Mouse (Mus musculus) left cerebral cortex, postnatal 4 days (tissue): ENCODE data around the gene D930020B18Rik. TPM values are rescaled to one million over a fixed set of nuclear protein-coding genes. Genes with fewer than 3 reads are reported as not detected.

Experiments used
- DNase-seq: peaks from one replicate; pipeline ENCODE4 v3.0.0-alpha.2; 2022
- intact Hi-C: fragments of 180-260 bp; cut with DNase I; formaldehyde crosslinking; loops from one replicate; pipeline ENCODE4 v1.15.1; 2025
- total RNA-seq, 2 experiments: library from RNA; stranded (reverse); gene quantifications; 2 replicates each; pipeline ENCODE4 v1.2.3; 2021

Gene D930020B18Rik
- total RNA-seq, 2 experiments from 2014 or later = 0.32 to 0.93 TPM

DNA sequence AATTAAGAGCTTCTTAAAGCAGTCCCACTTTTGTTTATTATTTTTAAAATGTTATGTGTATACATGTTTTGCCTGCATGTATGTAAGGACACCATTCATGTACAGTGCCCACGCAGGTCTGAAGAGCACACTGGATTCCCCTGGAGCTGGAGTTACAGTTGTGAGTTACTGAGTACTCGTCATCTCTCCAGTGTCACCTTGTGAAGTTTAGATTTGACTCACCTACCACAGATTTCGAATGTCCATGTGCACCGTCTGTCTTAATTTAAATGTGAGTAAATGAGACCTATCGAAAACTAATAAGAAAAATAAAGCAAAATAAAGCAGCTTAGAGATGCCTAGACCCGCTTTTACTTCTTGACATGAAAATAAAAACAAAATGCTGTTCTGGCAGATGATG is 5.1 kb upstream of the D930020B18Rik start:
- no peak for DNase-seq
- intact Hi-C loops = no loop called here

DNA sequence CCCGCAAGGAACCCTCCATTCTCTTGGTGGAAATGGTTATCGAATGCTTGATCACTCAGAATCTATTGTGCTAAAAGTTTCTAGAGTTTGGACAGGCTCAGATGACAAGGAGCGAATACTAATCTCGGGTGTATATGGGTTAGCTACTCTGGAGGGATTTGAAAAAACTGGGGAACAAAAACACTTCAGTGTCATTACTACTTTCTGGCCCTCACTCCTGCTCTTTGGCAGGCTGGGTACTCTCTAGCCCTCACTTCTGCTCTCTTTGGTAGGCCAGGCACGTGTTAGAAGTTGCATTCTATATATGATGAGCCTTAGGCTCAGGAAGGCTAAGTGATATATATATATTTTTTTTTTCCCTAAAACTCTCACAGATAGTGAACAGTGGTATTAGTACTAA is 1.8 kb upstream of the D930020B18Rik start:
- no peak for DNase-seq
- intact Hi-C loops = no loop called here

DNA sequence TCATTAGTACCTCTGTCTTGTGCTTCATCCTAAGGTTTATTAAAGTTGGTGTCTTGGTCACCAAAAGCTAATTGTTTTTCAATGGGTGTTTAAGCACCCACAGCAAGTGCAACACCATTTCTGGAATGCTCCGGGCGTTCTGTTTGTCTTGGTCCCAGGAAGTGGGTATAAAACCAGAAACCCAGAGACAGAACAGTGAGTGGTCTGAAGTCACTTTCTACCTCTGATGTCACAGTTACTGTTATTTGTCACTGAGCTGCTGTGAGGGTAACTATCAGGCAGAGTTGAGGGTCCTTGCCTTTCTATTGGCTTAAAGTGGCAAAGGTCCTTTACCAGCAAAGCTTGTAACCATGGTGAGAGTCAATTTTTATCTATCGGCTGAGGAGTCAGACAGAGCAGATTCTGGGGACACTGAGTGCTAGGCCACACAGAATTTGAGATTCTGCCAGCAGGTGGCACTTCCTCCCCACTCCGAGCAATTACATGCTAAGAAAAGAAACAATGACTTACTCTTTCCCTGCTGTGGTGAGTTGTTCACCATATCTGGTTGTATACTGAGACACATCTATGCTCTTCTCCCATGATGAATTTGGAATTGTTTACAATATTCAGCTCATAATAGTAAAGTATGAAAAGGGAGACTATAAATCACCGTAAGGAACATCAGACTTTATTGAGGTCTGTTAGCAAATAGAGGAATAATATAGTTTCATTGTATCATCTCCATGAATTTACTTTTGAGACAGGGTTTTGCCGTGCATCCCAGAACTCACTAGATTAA is 1.0 kb upstream of the D930020B18Rik start:
- DNase-seq = no peak
- intact Hi-C loops = loop anchor here (2.0 kb wide), 1 partner anchor 414 kb away; no protein-coding TSS in a partner anchor

DNA sequence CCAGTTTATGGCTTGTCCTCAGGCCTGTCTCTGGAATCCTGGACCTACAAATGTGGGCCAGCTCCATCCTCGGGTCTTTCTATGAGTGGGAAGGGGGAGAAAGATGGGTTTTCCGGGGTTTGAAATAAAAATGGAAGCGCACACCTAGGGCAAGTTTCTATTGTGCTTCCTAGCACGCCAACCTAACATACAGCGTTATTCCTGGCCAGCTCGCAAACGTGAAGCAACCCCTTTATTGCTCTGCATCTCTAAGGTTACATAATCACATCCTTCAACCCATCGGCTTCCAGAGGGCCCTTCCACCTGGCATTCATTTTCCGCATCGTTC is 480 bp upstream of the D930020B18Rik start:
- intact Hi-C loops = loop anchor here (2.0 kb wide), 1 partner anchor 414 kb away; no protein-coding TSS in a partner anchor
- DNase-seq = no peak

DNA sequence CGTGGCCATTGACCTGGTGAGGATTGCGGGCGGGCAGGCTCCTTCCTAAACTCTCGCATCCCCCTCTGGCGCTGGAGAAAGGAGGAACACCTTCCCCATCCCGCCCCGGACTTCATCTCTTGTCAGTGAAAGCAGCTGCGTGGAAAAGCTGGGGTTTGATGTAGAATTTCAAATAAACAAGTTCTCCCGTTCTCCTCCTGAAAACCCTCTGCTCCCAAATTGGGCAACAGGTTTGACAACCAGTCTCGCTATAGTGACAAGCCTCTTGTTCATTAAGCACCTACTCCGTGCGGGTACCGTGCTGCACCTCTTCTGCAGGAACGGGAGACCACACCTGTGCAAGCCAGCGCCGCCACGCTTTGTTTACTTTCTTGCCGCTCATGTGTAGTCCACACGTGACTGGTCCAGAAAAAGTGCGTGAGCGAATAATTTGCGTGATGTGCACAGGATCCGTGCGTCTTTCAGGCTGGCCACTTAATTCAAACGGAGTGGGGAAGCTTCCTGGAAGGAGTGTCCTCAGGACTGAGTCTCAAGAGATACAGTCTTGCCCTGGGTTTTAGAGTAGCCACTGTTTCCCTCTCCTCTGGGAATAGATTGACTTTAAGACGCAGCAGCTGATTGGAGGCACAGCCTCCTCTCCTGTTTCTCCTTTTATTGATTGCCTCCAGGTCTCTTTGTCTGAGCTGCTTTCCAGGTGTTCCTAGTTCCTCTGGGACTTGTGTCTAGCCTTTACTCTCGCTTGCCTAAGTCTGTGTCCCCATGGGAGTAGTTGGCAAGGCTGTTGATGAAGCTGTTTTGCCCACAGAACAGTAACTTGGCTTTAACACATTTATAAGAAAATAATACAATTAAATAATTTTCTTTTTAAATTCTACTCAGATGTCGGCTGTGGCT is 913 bp downstream of the D930020B18Rik start:
- intact Hi-C loops = no loop called here
- DNase-seq = no peak

DNA sequence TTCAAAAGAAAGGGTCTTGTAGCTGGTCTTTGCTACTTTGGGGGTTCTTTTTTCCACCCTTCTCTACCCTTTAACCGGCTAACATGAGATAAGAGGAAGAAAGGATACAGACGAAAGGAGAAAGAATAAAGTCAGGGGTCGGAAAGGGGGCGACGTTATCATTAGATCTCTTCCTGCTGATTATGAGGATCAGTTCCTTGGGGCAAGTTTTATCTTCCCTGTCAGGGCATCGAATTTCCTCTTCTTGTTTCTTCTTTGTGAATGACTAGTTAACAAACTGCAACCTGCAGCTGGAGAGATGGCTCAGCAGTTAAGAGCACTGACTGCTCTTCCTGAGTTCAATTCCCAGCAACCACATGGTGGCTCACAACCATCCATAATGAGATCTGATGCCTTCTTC is 4.9 kb downstream of the D930020B18Rik start:
- intact Hi-C loops = no loop called here
- no peak for DNase-seq

DNA sequence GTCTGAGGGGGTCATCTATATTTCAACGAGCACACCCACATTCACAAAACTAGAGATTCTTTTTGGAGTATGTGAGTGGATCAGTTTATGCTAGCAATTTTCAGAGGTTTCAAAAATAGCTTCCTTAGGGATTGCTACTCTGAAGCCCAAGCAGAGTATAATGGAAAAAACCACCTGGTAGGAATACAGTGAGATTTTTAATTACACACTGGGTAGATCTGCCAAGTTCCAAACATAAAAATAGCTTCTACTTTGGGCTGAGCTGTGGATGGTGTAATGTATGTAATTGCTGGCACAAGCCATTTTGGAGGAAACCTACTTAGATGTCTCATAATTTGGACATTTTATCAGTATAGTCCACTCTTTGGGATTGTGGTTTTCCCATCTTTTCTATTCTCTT is 11.7 kb downstream of the D930020B18Rik start:
- DNase-seq = no peak
- intact Hi-C loops = no loop called here

DNA sequence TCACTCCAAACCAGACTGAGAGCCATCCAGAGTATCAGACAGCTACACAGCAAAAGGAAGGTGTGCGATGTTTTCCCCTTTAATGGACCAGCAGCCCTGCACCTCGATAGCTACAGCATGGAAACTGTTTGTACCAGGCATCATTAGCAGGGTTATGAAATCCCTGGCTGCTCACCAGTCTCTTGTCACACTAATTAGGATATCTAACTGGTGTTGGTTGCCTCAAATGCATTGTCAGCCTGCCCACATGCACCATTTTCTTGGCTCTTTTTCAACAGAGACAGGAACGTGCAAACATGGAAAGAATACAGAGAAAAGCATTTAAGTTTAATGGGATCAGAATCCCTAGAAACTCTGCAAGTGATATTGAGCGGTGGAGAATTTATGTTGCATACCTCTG is 14.5 kb downstream of the D930020B18Rik start:
- no peak for DNase-seq
- intact Hi-C loops = no loop called here

DNA sequence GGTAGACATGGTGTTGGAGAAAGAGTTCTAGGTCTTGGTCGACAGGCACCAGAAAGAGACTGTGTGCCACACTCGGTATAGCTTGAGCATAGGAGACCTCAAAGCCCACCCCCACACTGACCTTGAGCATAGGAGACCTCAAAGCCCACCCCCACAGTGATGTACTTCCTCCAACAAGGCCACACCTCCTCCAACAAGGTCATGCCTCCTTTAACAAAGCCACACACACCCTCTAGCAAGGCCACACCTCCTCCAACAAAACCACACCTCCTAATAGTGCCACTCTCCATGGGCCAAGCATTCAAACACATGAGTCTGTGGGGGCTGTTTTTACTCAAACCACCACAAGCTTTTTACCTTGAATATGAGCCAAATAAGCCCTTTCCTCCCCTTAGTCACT is 21.3 kb downstream of the D930020B18Rik start:
- DNase-seq = no peak
- intact Hi-C loops = no loop called here

DNA sequence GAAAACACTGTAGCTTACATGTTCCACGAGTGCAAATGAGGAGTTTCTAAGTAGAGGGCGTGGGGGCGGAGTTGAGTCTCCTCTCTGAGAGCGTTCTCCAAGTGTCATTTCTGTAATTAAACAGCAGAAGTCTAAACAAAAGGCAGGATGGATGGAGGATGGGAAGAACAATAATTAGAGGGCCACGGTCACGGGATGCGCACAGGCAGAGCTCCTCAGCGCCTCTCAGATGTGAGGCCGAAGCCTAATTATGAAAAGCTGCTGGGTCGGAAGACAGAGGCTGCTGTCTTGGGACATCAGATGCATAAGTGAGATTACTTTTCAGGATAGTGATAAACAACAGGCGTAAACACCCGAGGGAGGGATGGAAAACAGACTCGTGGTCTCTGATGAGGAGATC is 22.2 kb downstream of the D930020B18Rik start:
- DNase-seq = no peak
- intact Hi-C loops = no loop called here

DNA sequence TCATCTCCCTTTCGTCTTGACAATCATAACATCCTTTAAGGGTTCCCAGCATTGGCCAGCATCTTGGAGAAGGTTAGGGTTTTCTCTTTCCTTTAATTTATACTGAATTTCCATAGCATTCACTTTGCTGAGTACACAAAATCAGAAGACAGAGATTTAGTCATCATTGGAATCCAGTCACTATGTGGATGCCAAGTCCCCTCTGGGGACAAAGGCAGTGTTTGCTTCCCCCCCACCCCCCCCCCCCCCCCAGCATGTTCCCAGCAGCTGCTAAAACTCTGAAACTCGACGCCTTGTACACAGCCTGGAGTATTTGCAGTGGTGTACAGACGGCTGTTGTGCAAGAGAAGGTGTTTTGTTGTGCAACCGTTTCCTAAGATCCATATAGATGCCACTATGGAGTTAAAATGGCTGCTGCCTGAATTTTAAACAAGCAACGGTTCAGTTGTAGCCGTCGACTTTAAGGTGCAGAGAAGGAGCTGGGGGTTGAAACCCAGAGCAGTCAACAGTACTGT is 24.3 kb downstream of the D930020B18Rik start:
- intact Hi-C loops = no loop called here
- DNase-seq = no peak

DNA sequence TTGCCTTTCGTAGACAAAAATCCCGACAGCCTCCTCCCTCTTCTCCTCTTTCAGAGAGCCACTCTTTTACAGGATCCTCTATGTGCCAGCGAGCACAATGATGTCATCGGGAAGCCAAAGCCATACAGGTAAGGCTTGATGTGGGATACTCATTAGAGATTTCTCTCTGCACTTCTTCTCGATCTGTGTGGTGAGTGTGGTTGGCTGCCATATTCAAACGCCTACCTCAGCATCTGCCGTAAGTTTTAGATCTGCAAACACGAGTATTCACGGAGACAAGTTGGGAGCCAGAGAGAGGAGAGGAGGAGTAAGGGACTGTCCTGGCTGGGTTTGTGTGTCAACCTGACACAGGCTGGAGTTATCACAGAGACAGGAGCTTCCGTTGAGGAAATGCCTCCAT is 27.7 kb downstream of the D930020B18Rik start:
- DNase-seq = no peak
- intact Hi-C loops = no loop called here

DNA sequence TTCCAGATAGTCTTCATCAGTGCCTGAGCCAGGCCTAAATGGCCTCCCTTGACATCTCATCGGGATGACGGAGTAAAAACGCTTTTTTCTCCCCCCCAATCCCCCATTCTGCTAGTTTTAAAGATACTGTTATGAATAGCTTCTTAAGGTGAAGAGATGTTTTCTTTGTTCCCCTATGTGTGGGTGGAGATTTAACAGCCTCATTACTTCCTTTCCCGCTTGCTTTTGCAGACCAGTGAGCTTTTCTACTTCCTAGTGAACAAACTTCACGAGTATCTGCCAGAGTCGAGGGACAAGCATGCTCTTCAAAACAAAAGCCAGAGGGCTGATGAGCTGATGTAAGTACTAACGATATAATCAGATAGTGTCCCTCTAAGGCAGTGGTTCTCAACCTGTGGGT is 35.6 kb downstream of the D930020B18Rik start:
- intact Hi-C loops = no loop called here
- DNase-seq = no peak

DNA sequence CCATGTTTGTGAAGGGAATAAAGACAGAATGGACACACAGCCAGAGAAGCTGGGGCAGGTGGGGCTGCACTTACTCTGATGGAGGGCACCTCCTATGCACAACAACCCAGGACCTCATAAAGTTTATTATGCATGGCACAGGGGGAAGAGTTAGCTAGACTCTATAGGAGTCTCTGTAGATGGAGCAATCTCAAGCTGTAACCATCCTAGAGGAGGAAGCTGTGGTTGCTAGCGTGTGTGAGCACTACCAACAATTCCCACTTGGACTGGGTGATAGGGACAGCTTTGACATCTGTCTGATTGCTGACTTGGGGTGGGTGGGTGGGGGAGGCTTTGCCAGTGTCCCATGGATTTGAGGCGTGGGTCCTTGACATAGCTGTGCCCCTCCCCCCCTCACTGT is 39.5 kb downstream of the D930020B18Rik start:
- intact Hi-C loops = no loop called here
- DNase-seq = no peak

DNA sequence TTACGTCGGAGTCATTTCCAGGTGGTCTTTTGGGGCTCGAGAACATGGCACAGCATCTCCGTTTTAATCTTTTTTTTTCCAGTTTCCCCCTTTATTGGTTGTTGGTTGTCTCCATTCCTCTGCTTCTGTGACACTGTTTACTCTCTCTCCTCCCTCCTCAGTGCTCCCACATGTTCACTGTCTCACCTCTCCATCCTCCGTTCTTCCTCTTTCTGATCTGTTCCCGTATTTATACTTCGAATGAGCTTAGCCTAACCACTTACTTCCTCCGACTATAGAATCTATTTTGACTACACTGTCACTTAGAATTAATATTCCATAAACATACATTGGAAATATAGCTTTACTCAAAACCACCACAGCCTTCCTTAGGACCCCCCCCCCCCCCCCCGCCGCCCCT is 41.2 kb downstream of the D930020B18Rik start:
- DNase-seq = no peak
- intact Hi-C loops = no loop called here

DNA sequence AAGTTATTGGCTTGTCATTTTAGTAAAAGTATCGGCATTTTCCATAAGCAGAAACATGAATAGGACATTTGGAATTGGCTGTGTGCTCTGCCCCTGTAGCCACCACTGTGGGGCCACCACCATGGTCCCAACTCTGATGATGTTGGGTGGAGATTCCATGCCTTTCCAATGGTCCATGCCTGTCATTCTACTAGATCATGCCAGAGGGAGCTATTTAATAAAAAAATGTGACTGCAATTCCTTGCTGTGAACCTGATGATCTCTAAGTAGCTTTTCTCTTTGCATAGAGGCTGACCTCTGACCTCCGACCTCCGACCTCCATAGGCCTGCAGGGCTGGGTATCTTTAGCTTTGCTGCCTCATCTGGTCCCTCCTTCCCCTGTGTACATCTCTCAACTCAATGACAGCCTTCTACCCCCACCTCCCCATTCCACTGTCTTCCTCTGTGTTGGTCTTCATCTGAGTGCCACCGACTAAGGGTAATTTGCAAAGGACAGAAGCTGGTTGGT is 44.8 kb downstream of the D930020B18Rik start:
- no peak for DNase-seq
- intact Hi-C loops = no loop called here

DNA sequence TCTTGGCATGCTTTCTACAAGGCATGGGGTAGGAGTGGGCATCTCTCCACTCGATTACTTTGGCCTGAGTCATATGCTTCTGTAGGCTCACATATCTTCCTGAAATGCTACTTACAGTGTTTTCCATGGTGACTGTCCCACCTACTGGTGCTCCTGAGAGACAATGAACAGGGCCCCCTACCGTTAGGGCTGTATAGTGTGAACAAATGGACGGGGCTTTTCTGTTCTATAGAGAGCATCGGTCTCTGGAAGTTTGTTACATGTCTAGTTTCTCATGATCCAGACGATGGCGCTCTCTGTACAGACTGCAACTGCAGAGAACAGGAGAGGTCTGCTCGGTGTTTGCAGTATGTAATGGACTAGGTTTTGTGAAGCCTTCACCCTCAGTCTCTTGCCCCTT is 46.1 kb downstream of the D930020B18Rik start:
- DNase-seq = no peak
- intact Hi-C loops = no loop called here

DNA sequence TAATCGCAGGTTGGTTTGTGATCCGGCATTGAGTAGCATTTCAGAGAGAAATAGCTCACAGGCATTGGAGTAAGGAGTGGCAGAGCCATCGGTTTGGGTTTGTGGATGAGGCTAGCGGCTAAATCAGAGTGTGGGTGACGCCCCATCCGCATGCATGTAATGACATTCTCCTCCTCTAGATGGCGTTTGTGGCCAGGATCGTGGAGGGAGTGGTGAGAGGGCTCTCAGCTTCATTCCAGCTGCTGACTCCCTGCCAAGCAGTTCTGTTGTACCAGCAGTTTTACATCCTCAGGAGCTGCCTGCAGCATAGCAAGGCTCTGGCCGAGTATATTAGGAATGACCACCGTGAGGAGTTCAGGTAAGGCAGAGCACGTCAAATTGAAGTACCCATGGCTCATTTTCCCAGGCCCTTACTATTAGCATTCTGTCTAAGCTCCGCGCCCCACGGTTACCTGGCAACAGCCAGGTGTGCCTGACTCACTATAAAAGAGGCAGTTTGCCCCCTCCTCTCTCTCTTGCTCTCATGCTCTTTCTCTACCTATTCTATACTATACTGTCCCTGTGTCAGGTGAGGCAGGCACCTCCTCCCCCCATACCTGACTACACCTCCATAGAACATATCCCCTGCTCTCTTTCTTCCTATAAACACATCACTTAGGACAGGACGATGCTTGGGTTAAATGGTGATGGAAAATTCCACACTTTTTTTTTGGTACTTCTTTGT is 48.4 kb downstream of the D930020B18Rik start:
- DNase-seq = peak; percentile 80

DNA sequence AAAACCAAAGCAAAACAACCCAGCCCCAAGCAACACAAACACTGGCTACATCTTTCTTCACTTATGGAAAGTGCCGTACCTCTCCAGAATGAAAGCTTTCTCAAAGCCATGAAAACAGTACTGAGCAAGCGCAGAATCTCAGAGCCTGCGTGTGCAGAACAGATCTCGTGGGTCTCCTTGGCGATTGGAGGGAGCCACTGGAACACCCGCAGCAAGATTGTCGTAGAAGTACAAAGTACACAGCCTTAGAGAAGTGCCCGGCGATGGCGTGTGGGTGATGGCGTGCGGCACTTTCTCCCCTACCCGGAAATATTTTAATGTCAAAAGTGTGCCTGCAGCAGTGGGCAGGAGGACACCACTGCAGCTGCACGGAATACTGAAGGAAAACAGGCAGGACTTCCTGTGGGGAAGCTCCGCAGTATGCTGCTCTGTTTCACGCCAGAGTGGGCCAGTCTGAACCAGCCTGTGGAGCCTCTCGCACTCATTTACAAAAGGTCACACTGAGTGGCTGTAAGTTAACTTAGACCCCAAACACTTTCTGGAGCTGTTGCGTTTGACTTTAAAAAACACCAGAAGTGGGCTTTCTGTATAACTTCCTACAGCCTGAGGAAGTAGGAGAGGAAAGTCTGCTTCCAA is 51.7 kb downstream of the D930020B18Rik start:
- intact Hi-C loops = no loop called here
- no peak for DNase-seq

More for the DNA sequence above, 48.4 kb downstream of the D930020B18Rik start:
- intact Hi-C loops = no loop called here

DNA sequence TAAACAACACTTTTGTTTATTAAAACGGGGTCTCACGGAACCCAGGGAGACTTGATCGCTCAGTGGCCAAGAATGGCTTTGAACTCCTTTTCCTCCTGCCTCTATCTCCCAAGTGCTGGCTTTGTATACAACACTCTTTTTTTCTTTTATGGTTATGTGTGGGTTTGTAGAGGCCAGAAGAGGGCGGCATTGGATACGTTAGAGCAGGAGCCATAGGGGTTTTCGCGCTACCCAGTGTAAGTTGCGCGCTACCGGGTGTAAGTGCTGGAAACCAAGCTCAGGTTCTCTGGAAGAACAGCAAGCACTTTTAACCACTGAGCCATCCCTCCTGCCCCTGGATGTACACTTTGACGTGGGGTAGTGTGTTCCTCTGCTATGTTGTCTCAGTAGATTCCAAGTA is 53.2 kb downstream of the D930020B18Rik start:
- no peak for DNase-seq
- intact Hi-C loops = no loop called here
